Mouse (Mus musculus): ENCODE results near the gene Rffl. TPM values are rescaled to one million over a fixed set of nuclear protein-coding genes. Genes with fewer than 3 reads are reported as not detected.
A peak's percentile ranks its signal among the peaks of the same experiment; 100 is the strongest.

Gene Rffl
- polyA plus RNA-seq, 1 experiment from 2014 or later, result 6.8 TPM

- H3K27ac ChIP-seq (ENCODE audit: poor library complexity, severe bottlenecking), result no peak overlapping the region
- no peaks in the 10 kb centered on the region for H3K36me3 ChIP-seq
- no peak overlapping the region for H3K4me3 ChIP-seq
- H3K27me3 ChIP-seq (replicated peaks), result no peaks in the 10 kb centered on the region
- no peaks in the 10 kb centered on the region for H3K9me3 ChIP-seq (replicated peaks)
- ATAC-seq (ENCODE audit: insufficient number of reproducible peaks, low FRiP score), result no peak
- H3K4me1 ChIP-seq (replicated peaks), result peaks cover 15% of the 10 kb centered on the region
- no peak overlapping the region for H3K4me2 ChIP-seq
- H3K9ac ChIP-seq, result no peak overlapping the region
Measured at GRCm38 (mm10) chr11:82826818-82827217, 44.2 kb downstream of the Rffl start.

DNA sequence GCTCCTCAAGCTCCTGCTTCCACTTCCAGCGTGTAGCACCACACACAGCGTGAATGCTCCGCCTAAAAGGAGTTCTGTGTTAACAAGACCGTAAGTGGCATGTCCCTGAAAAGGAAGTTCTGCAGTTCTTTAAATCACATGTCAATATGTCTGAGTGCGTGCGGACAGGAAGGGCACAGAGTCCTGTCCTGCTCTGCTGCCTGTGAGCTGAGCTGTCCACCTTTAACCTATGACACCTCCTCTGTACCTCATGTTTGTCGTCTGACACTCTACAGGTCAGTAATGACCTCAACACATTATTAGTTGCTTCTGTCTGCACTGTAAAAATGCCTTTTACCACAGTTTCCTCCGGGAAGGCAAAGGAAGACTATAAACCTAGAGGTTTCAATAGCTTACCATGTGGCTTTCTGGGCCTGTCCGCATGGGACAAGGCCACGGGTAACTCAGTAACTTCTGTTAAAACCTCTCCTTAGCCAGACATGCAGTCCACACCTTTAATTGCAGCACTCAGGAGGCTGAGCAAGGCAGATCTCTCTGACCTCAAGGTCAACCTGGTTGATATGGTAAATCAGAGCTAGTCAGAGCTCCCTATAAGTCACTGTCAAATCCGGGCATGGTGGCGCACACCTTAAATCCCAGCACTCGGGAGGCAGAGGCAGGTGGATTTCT, 50.1 kb downstream of the Rffl start:
- no peak overlapping the region for H3K27ac ChIP-seq (ENCODE audit: poor library complexity, severe bottlenecking)
- no peaks in the 10 kb centered on the region for H3K27me3 ChIP-seq (replicated peaks)
- no peak overlapping the region for H3K4me2 ChIP-seq
- H3K9ac ChIP-seq, result no peak overlapping the region
- WGBS, result 48% methylated on average over 13 of the region's 13 CpGs
- no peaks in the 10 kb centered on the region; the same call in 1 of the 2 replicates for H3K36me3 ChIP-seq
- no peak overlapping the region for H3K4me3 ChIP-seq
- ATAC-seq (ENCODE audit: insufficient number of reproducible peaks, low FRiP score), result peak; percentile 59; the same call in 1 of the 2 replicates
- peaks cover 17% of the 10 kb centered on the region for H3K4me1 ChIP-seq (replicated peaks)
- no peaks in the 10 kb centered on the region for H3K9me3 ChIP-seq (replicated peaks)

- peaks cover 24% of the 10 kb centered on the region for H3K4me1 ChIP-seq (replicated peaks)
- WGBS, result 46% methylated on average over 4 of the region's 4 CpGs
- no peak for ATAC-seq (ENCODE audit: insufficient number of reproducible peaks, low FRiP score)
- no peaks in the 10 kb centered on the region; the same call in 1 of the 2 replicates for H3K36me3 ChIP-seq
- H3K9me3 ChIP-seq (replicated peaks), result no peaks in the 10 kb centered on the region
- no peak overlapping the region for H3K27ac ChIP-seq (ENCODE audit: poor library complexity, severe bottlenecking)
- H3K27me3 ChIP-seq (replicated peaks), result no peaks in the 10 kb centered on the region
- H3K4me3 ChIP-seq, result no peak overlapping the region
- H3K9ac ChIP-seq, result no peak overlapping the region
- H3K4me2 ChIP-seq, result no peak overlapping the region
Measured at GRCm38 (mm10) chr11:82819350-82819749, 51.7 kb downstream of the Rffl start.

GRCm38 (mm10) chr11:82808485-82808884, 62.5 kb downstream of the Rffl start:
- H3K27me3 ChIP-seq (replicated peaks), result no peaks in the 10 kb centered on the region
- H3K36me3 ChIP-seq, result peaks cover 18% of the 10 kb centered on the region
- no peak overlapping the region for H3K4me3 ChIP-seq
- peaks cover 33% of the 10 kb centered on the region for H3K4me1 ChIP-seq (replicated peaks)
- no peaks in the 10 kb centered on the region for H3K9me3 ChIP-seq (replicated peaks)
- H3K9ac ChIP-seq, result no peak overlapping the region
- no peak overlapping the region for H3K4me2 ChIP-seq
- H3K27ac ChIP-seq (ENCODE audit: poor library complexity, severe bottlenecking), result no peak overlapping the region
- no peak for ATAC-seq (ENCODE audit: insufficient number of reproducible peaks, low FRiP score)
- WGBS, result 51% methylated on average over 5 of the region's 5 CpGs

DNA sequence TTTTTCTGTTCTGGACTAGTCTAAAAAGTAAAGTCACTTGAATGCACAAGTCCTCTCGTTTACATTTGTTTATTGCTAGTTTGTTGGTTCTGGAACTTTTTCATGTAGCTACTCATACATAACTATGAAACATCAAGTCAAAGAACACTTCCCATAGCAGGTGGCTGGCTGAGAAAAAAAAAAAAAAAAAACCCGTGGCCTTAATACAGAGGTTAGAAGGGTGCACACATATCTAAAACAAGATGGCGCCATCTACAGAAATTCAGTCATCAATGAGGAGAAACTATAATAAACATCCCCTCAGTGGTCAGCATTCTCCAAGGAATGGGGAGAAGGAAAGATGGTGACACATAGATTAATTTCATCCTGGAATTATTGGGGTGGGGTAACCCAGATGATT, 63.6 kb downstream of the Rffl start:
- H3K9me3 ChIP-seq (replicated peaks), result no peaks in the 10 kb centered on the region
- H3K36me3 ChIP-seq, result peaks cover 29% of the 10 kb centered on the region
- ATAC-seq (ENCODE audit: insufficient number of reproducible peaks, low FRiP score), result no peak
- no peaks in the 10 kb centered on the region for H3K27me3 ChIP-seq (replicated peaks)
- no peak overlapping the region for H3K4me2 ChIP-seq
- no peak overlapping the region for H3K9ac ChIP-seq
- H3K27ac ChIP-seq (ENCODE audit: poor library complexity, severe bottlenecking), result no peak overlapping the region
- peaks cover 22% of the 10 kb centered on the region for H3K4me1 ChIP-seq (replicated peaks)
- no peak overlapping the region for H3K4me3 ChIP-seq
- WGBS, result 81% methylated on average over 3 of the region's 3 CpGs

DNA sequence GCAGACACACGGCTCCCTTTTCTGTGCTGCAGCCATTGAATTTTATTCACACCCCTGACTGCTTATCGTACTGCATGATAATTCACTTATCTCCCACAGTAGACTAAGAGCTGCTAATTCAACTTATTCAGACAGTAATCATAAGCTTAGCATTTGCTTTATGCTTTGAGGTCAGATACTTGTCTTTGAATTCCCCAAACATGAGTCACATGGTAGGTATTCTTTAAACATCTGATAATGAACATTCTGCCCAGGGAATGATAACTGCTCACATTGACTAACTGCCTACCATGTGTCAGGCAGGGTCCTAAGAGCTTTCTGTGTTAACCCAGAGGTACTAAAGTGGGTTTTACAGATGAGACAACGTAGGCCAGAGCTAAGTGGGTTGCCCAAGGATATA, 64.4 kb downstream of the Rffl start:
- no peak overlapping the region for H3K27ac ChIP-seq (ENCODE audit: poor library complexity, severe bottlenecking)
- no peaks in the 10 kb centered on the region for H3K9me3 ChIP-seq (replicated peaks)
- H3K4me3 ChIP-seq, result no peak overlapping the region

GRCm38 (mm10) chr11:82783453-82783852, 87.6 kb downstream of the Rffl start:
- no peak overlapping the region for H3K9ac ChIP-seq
- peaks cover 48% of the 10 kb centered on the region for H3K36me3 ChIP-seq
- H3K4me1 ChIP-seq (replicated peaks), result peaks cover 16% of the 10 kb centered on the region
- H3K27me3 ChIP-seq (replicated peaks), result no peaks in the 10 kb centered on the region
- ATAC-seq (ENCODE audit: insufficient number of reproducible peaks, low FRiP score), result no peak
- H3K27ac ChIP-seq (ENCODE audit: poor library complexity, severe bottlenecking), result no peak overlapping the region
- WGBS, result 87% methylated on average over 11 of the region's 11 CpGs
- H3K4me3 ChIP-seq, result no peak overlapping the region
- no peak overlapping the region for H3K4me2 ChIP-seq
- no peaks in the 10 kb centered on the region for H3K9me3 ChIP-seq (replicated peaks)

More for the DNA sequence above, 64.4 kb downstream of the Rffl start:
- no peak for ATAC-seq (ENCODE audit: insufficient number of reproducible peaks, low FRiP score)
- H3K36me3 ChIP-seq, result peaks cover 35% of the 10 kb centered on the region
- H3K9ac ChIP-seq, result no peak overlapping the region
- no peaks in the 10 kb centered on the region for H3K27me3 ChIP-seq (replicated peaks)
- peaks cover 19% of the 10 kb centered on the region for H3K4me1 ChIP-seq (replicated peaks)
- WGBS, result 66% methylated on average over 3 of the region's 3 CpGs
- no peak overlapping the region for H3K4me2 ChIP-seq

DNA sequence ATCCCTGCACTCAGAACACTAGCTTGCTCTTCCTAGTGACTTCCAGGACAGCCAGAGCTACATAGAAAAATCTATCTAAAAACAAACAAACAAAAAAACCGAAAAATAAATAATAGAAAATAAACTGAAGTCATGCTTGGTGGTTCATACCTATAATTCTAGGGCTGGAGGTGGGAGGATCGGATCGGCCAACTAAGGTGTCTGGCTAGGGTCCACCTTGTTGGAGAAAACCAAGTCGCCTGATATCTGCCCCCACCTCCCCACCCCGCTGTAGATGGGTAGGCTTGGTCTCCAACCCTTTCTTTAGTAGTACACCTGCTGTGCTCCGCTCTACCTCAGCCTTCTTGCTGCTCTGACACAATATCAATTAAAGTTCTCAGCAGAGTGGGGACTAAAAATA, 88.8 kb downstream of the Rffl start:
- Histone ChIP-seq H3K4me2 (peak overlapping the region; percentile 73), H3K4me1 (replicated peaks) (peaks cover 16% of the 10 kb centered on the region), H3K4me3 (peak overlapping the region; percentile 92), H3K9ac (peak overlapping the region; percentile 97), H3K9me3 (replicated peaks) (no peaks in the 10 kb centered on the region), H3K36me3 (peaks cover 36% of the 10 kb centered on the region), H3K27ac (ENCODE audit: poor library complexity, severe bottlenecking) (peak overlapping the region; percentile 96; the same call in 1 of the 2 replicates), H3K27me3 (replicated peaks) (no peaks in the 10 kb centered on the region)
- ATAC-seq (ENCODE audit: insufficient number of reproducible peaks, low FRiP score), result no peak
- 40% methylated on average over 6 of the region's 6 CpGs for WGBS

DNA sequence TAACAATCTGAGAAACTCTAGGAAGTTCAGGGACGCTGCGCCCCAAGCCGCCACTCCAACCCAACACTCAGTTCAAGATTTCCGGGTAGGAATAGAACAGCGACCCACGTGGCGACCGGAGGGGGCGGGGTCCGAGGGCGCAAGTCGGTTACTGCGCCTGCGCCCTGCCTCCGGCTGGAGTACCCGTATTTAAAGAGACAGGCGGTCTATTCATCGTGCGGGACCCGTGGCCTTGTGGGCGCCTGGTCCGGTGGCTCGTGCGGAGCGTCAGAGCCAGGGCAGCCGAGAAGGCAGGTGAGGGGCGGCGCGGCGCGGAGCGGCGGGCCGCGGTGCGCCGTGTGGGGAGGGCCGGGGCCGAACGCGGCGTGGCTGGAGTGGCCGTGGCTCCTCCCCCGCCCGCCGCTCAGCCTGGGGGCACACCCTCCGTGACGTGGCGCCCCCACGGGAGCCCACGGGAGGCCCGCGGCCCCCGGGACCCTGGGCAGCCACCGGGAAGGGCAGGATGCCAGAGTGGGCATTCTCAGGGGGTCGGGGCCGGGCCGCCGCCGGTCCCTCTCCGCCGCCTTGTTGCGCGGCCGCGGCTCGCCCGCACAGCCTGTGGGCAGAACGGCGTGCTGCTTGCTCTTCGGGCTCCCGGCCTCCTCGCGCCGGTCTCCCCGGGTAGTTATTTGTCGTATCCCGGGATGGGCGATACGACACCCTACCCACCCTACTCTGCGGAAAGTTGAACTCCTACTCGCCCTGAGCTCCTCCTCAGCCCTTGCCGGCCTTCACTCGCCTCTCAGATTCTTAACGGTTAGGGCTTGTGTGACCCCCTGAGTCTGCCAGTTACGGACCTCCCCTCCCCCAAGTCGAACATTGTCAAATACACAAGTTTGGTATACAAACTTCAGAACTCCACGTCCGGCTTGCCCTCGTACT, 89.8 kb downstream of the Rffl start, which contains the start of gene Lig3:
Lig3 (plus strand) TSS at position 126 of the 921 bp plus-strand sequence.
- Histone ChIP-seq H3K27ac (ENCODE audit: poor library complexity, severe bottlenecking) (peak within 1 kb of the TSS; percentile 96), H3K4me2 (peak within 1 kb of the TSS; percentile 73), H3K9me3 (replicated peaks) (no peaks in the 10 kb centered on the region), H3K4me3 (peak within 1 kb of the TSS; percentile 92), H3K27me3 (replicated peaks) (no peaks in the 10 kb centered on the region), H3K36me3 (peaks cover 28% of the 10 kb centered on the region), H3K9ac (peak within 1 kb of the TSS; percentile 97), H3K4me1 (replicated peaks) (peaks cover 16% of the 10 kb centered on the region)
- WGBS, result under 1% methylated on average over 75 of the region's 90 CpGs
- ATAC-seq (ENCODE audit: insufficient number of reproducible peaks, low FRiP score), result peak; percentile 96

- peak overlapping the region; percentile 97 for H3K9ac ChIP-seq
- WGBS, result 47% methylated on average over 5 of the region's 5 CpGs
- H3K36me3 ChIP-seq, result peaks cover 18% of the 10 kb centered on the region
- peaks cover 16% of the 10 kb centered on the region for H3K4me1 ChIP-seq (replicated peaks)
- peak overlapping the region; percentile 92 for H3K4me3 ChIP-seq
- H3K4me2 ChIP-seq, result peak overlapping the region; percentile 73
- ATAC-seq (ENCODE audit: insufficient number of reproducible peaks, low FRiP score), result no peak
- no peaks in the 10 kb centered on the region for H3K9me3 ChIP-seq (replicated peaks)
- no peak overlapping the region for H3K27ac ChIP-seq (ENCODE audit: poor library complexity, severe bottlenecking)
- H3K27me3 ChIP-seq (replicated peaks), result no peaks in the 10 kb centered on the region
Measured at GRCm38 (mm10) chr11:82780134-82780533, 90.9 kb downstream of the Rffl start.

DNA sequence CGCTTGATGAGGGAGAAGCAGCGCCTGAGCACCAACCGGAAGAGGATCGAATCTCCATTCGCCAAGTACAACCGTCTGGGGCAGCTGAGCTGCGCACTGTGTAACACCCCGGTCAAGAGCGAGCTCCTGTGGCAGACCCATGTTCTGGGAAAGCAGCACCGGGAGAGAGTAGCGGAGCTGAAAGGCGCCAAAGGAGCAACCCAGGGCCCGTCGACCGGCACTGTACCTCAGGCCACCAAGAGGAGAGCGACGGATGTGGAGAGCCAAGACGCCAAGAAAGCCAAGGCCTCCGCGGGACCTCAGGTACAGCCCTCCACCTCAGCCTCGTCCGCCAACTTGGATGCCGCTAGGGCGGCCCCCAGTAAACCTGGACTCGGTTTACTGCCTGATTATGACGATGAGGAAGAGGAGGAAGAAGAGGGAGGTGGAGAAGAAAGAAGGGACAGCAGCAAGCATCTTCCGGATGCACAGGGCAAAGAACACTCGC, 106.5 kb downstream of the Rffl start:
- H3K9ac ChIP-seq, result peak overlapping the region; percentile 93
- H3K4me3 ChIP-seq, result peak overlapping the region; percentile 87
- ATAC-seq (ENCODE audit: insufficient number of reproducible peaks, low FRiP score), result peak; percentile 65
- H3K4me1 ChIP-seq (replicated peaks), result peaks cover 18% of the 10 kb centered on the region
- no peaks in the 10 kb centered on the region for H3K9me3 ChIP-seq (replicated peaks)
- WGBS, result under 1% methylated on average over 28 of the region's 28 CpGs
- peak overlapping the region; percentile 92 for H3K27ac ChIP-seq (ENCODE audit: poor library complexity, severe bottlenecking)
- peak overlapping the region; percentile 96 for H3K4me2 ChIP-seq
- peaks cover 9% of the 10 kb centered on the region for H3K36me3 ChIP-seq
- H3K27me3 ChIP-seq (replicated peaks), result no peaks in the 10 kb centered on the region
